Mouse (Mus musculus) megakaryocyte, embryonic 14.5 days (primary cell): Measurements from ENCODE around the gene Grik1.

Experiments used
- FLI1 ChIP-seq: IDR thresholded peaks from 2 replicates; pipeline ENCODE4 v1.6.1; 2012; ENCODE audit warnings: low read length, inconsistent platforms, mixed read lengths
- GATA1 ChIP-seq: IDR thresholded peaks from 3 replicates; pipeline ENCODE4 v1.6.1; 2012; ENCODE audit warnings: mixed read lengths, low read length, inconsistent platforms, borderline replicate concordance

DNA sequence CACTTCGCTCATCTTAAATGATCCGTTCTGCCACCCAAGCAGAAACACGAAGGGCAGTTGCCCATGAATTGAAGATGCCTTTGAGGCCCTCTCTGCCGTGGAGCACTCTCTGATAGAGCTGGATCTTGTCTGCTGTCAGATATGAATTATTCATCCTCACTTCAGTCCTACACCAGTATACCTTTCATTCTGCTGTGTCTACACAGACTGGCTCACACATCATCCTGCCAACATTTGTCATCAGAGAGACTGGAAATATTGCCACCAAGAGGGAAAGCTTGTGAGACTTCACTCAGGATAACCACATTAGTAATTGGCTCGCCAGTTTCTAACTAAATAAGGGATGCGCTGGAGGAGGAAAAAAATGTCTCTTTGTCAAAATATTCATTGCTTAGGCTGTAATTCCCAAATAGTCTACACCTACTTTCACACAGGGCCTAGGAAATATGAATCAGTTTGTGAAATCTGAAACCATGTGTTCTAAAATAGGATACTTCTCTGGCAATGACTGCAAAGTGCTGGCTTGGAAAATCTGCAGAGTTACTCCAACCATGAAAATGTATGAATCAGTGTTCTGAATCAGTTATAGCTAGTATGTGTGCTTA, 102.5 kb downstream of the Grik1 start:
- TF ChIP-seq GATA1 (no peak), FLI1 (no peak)
